Mouse (Mus musculus) heart, embryonic 16.5 days (tissue): ENCODE data around the gene Cdv3. TPM values are rescaled to one million over a fixed set of nuclear protein-coding genes. Genes with fewer than 3 reads are reported as not detected.

Source experiments
- ATAC-seq: fragments of 200-750 bp; cut with Nextera tagmentation; replicated peaks from 2 replicates; pipeline ENCODE4 v1.8.0; 2017; ENCODE audit warnings: moderate number of reproducible peaks; ENCODE audit not compliant: insufficient read depth, low FRiP score; ENCODE audit errors: extremely low read depth
- H3K27ac ChIP-seq: fragments of 300-500 bp; sonication (generic); 2 replicates; pipeline ENCODE4 v1.5.1; 2014; ENCODE audit warnings: mild to moderate bottlenecking, low read length, control low read depth, moderate library complexity
- H3K27me3 ChIP-seq: fragments of 300-500 bp; sonication (generic); 2 replicates; pipeline ENCODE4 v1.6.1; 2014; ENCODE audit warnings: low read length, mixed read lengths; ENCODE audit not compliant: control insufficient read depth, insufficient read depth
- H3K36me3 ChIP-seq: fragments of 300-500 bp; sonication (generic); 2 replicates; pipeline ENCODE4 v1.6.1; 2014; ENCODE audit not compliant: control insufficient read depth, insufficient read depth
- H3K4me1 ChIP-seq: fragments of 300-500 bp; sonication (generic); 2 replicates; pipeline ENCODE4 v1.6.1; 2014; ENCODE audit warnings: low read length, mixed read lengths; ENCODE audit not compliant: control insufficient read depth, insufficient read depth
- H3K4me2 ChIP-seq: fragments of 300-500 bp; sonication (generic); 2 replicates; pipeline ENCODE4 v1.6.1; 2014; ENCODE audit warnings: low read depth, mild to moderate bottlenecking, control low read depth, low read length
- H3K4me3 ChIP-seq: fragments of 300-500 bp; sonication (generic); 2 replicates; pipeline ENCODE4 v1.5.1; 2014; ENCODE audit warnings: mild to moderate bottlenecking, control low read depth, low read length
- H3K9ac ChIP-seq: fragments of 300-500 bp; sonication (generic); 2 replicates; pipeline ENCODE4 v1.6.1; 2014; ENCODE audit warnings: low read length, control low read depth
- H3K9me3 ChIP-seq: fragments of 300-500 bp; sonication (generic); replicated peaks from 2 replicates; pipeline ENCODE4 v1.6.1; 2016; ENCODE audit warnings: low read length; ENCODE audit not compliant: control insufficient read depth
- WGBS: fragments of 180-500 bp; shearing (Covaris S2); extraction: QIAGEN DNeasy Blood & Tissue Kit; methylation state at CpG from one replicate; pipeline ENCODE4 v1.1.7; 2014; 5-methylcytosine and 5-hydroxymethylcytosine counted together
- polyA plus RNA-seq: library from polyadenylated mRNA; unstranded; fragments of >200 nt; fragmentation: Nextera tagmentation; extraction: Ambion mirVana; gene quantifications from 2 replicates; pipeline ENCODE4 v1.2.1, GENCODE M21; 2015

Gene Cdv3
- polyA plus RNA-seq, 1 experiment from 2014 or later, result 89.1 TPM

DNA sequence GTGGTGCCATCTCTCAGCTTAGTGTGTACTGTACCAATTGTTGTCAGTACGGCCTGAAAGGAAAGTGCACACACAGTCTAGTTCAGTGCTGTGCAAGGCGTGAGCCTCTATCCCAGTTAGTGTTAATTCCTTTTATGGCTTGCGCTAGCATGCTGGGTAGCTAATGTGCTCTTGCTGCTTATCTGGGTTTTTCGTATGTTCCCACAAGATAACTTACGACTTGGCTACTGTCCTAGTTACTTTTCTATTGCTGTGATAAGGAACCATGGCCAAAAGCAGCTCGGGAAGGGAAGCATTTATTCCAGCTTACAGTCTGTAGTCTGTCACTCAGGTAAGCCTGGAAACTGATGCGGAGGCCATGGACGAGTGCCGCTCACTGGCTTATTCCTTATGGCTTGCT is 39.2 kb downstream of the Cdv3 start:
- Histone ChIP-seq H3K36me3 (peaks cover 64% of the 10 kb centered on the region), H3K4me3 (no peak overlapping the region), H3K27me3 (no peaks in the 10 kb centered on the region), H3K9me3 (no peaks in the 10 kb centered on the region), H3K27ac (peak overlapping the region; percentile 70), H3K9ac (no peak overlapping the region), H3K4me1 (peaks cover 10% of the 10 kb centered on the region), H3K4me2 (no peak overlapping the region)
- ATAC-seq, result peak; percentile 82
- 35% methylated on average over 9 of the region's 9 CpGs for WGBS

- no peak overlapping the region for H3K4me3 ChIP-seq
- no peak for ATAC-seq
- WGBS, result 82% methylated on average over 1 of the region's 2 CpGs
- no peak overlapping the region for H3K9ac ChIP-seq
- H3K4me2 ChIP-seq, result no peak overlapping the region
- H3K27ac ChIP-seq, result no peak overlapping the region
- no peaks in the 10 kb centered on the region for H3K9me3 ChIP-seq
- peaks cover 72% of the 10 kb centered on the region for H3K36me3 ChIP-seq
- H3K27me3 ChIP-seq, result no peaks in the 10 kb centered on the region
- H3K4me1 ChIP-seq, result peaks cover 10% of the 10 kb centered on the region
Measured at GRCm38 (mm10) chr9:103324678-103325077, 41.0 kb downstream of the Cdv3 start.

DNA sequence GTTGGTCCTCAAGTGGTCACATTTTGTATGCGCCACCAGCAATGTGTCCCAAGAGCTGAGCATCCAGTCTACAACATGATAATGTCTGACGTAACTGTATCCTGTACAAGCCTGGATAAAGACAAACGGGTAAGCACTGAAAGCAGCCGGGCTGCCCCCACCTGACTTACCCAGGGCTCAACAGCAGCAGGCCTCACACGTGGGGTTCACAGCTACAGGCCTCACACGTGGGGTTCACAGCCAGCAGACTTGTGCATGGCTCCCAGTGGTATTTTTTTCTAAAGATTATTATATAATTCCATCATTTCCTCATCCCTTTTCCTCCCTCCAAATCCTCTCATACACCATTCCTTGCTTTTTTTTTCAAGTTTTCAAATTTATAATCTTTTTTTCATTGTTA is 55.8 kb downstream of the Cdv3 start:
- H3K4me3 ChIP-seq, result no peak overlapping the region
- peaks cover 39% of the 10 kb centered on the region for H3K36me3 ChIP-seq
- WGBS, result 85% methylated on average over 6 of the region's 6 CpGs
- H3K4me2 ChIP-seq, result no peak overlapping the region
- no peaks in the 10 kb centered on the region for H3K27me3 ChIP-seq
- ATAC-seq, result no peak
- H3K9me3 ChIP-seq, result no peaks in the 10 kb centered on the region
- no peak overlapping the region for H3K9ac ChIP-seq
- H3K4me1 ChIP-seq, result peaks cover 12% of the 10 kb centered on the region
- H3K27ac ChIP-seq, result no peak overlapping the region

DNA sequence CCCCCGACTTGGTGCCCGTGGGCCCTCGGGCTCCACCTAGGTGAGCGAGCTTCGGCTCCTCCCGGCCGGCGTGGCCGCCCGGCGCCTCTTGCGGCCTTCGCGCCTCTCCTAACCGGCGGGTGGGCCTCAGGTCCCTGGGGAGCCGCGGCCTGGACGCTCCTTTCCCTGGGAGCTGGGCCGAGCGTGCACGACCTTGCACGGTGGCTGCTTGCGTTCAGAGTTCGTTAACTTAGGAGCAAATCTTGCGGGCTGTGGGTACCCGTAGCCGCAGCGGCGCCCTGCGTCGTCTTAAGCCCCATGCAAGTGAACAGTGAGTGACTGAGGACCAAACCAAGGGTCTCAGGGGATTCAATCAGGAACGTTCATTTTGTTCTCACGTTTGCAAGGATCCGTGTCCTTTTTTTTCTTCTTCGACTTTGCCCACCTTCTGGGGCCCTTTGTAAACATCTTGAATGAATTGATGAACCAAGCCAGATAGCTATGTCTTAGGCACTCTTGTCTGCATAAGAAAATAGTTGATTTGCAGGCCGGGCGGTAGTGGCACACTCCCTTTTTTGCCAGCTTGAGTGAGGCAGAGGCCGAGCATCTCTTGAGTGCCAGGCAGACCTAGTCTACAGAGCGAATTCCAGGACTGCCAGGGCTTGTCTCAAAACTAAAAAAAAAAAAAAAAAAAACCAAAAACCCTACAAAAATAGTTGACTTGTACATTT is 60.2 kb downstream of the Cdv3 start:
- Histone ChIP-seq H3K9ac (peak overlapping the region; percentile 91), H3K4me2 (peak overlapping the region; percentile 85), H3K4me3 (peak overlapping the region; percentile 96), H3K4me1 (peaks cover 14% of the 10 kb centered on the region), H3K27me3 (no peaks in the 10 kb centered on the region), H3K27ac (peak overlapping the region; percentile 76), H3K9me3 (no peaks in the 10 kb centered on the region), H3K36me3 (peaks cover 15% of the 10 kb centered on the region)
- WGBS, result under 1% methylated on average over 40 of the region's 40 CpGs
- peak; percentile 35 for ATAC-seq

DNA sequence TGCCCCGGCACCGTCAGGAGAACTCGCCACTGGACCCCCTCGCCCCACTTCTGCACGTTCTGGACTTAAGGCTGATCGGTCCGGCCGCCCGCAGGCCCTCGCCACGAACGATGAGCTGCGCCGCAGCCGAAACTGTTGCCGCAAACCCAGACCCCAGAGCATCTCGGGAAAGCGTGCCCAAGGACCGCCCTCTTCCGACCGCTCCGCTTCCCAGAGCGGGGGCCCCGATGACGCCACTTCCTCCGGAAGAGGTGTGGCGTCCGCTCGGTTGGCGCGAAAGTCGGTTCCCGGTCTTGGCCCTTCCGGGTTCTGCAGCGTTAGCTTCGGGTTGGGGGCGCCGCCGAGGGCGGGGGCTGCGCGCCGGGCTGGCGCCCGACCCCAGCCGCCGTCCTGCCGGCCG is 60.7 kb downstream of the Cdv3 start, which contains the start of the genes 1300017J02Rik and Topbp1:
1300017J02Rik (minus strand) TSS at position 156 of the 400 bp plus-strand sequence.
Topbp1 (plus strand) TSS at position 289 of the 400 bp plus-strand sequence.
- Histone ChIP-seq H3K4me3 (peak within 1 kb of the TSS; percentile 96), H3K27ac (peak within 1 kb of the TSS; percentile 82), H3K9ac (peak within 1 kb of the TSS; percentile 91), H3K36me3 (peaks cover 15% of the 10 kb centered on the region), H3K9me3 (no peaks in the 10 kb centered on the region), H3K4me2 (peak within 1 kb of the TSS; percentile 85), H3K27me3 (no peaks in the 10 kb centered on the region), H3K4me1 (peaks cover 14% of the 10 kb centered on the region)
- under 1% methylated on average over 49 of the region's 49 CpGs for WGBS
- ATAC-seq, result peak; percentile 98

Other genes starting within 250 kb of the Cdv3 start
- 42.6 and 46.7 TPM in 2 replicates for gene Srprb, start 163.7 kb downstream of the Cdv3 start, polyA plus RNA-seq
- 4.4 TPM in 1 of 2 replicates, not detected in the other for gene Gm20425, start 135.5 kb downstream of the Cdv3 start, polyA plus RNA-seq
- 52.4 and 64.3 TPM in 2 replicates for gene Trf, start 135.4 kb downstream of the Cdv3 start, polyA plus RNA-seq
- gene 1300017J02Rik, start 60.8 kb downstream of the Cdv3 start, polyA plus RNA-seq, result 1.0 and 1.7 TPM in 2 replicates
- gene Topbp1, start 60.6 kb downstream of the Cdv3 start, polyA plus RNA-seq, result 36.9 and 37.2 TPM in 2 replicates
- gene Bfsp2, start 114.6 kb upstream of the Cdv3 start, polyA plus RNA-seq, result 0.76 and 1.1 TPM in 2 replicates